Mouse (Mus musculus) E14TG2a.4 (cell line): ENCODE data around the gene Bcl2.

Experiments
- CTCF ChIP-seq: conservative IDR thresholded peaks from 2 replicates; pipeline ENCODE4 v1.5.1; 2014; ENCODE audit warnings: low read length
- NANOG ChIP-seq: IDR thresholded peaks from 2 replicates; pipeline ENCODE4 v1.6.1; 2014; ENCODE audit warnings: borderline replicate concordance, low read length, mixed read lengths
- POU5F1 ChIP-seq: IDR thresholded peaks from 2 replicates; pipeline ENCODE4 v1.6.1; 2014; ENCODE audit warnings: low read length, borderline replicate concordance

DNA sequence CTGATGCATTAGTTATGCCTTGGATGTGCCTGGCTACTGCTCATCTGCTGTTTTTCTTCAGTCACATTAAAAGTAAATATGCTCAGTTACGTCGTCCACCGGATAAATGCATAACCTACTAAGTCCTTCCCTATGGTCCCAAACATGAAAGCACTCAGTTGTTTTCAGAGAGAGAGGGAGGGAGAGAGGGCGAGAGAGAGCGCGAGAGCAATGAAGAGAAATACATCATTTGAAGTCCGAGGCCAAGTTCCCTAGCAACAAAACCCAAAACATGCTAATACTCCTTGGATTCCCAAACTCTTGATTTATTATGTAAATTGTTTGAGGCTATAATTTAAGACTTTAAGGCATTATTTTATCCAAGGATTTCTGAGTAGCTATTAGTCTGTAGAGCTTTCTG lies 62.9 kb downstream of the Bcl2 start:
- TF ChIP-seq CTCF (no peak), POU5F1 (no peak), NANOG (no peak)
